Mouse (Mus musculus) CH12.LX (cell line): ENCODE data around the gene Kif19a. TPM values are rescaled to one million over a fixed set of nuclear protein-coding genes. Genes with fewer than 3 reads are reported as not detected.

Experiments used
- DNase-seq: peaks from one replicate; pipeline ENCODE4 v3.0.0-alpha.2; 2013; ENCODE audit errors: extremely low read depth
- H3K27ac ChIP-seq: 2 replicates; pipeline ENCODE4 v1.5.1; 2012; ENCODE audit warnings: low read depth, mild to moderate bottlenecking, control low read depth, moderate library complexity; ENCODE audit not compliant: insufficient read depth
- H3K27me3 ChIP-seq: replicated peaks from 2 replicates; pipeline ENCODE3; 2012; ENCODE audit warnings: inconsistent platforms
- H3K36me3 ChIP-seq, 2 experiments: replicated peaks in 1 of 2; 2 replicates each; pipeline versions ENCODE3 to v1.6.1; 2012; ENCODE audit warnings: inconsistent platforms in 1 of 2, low read length in 1 of 2, mild to moderate bottlenecking in 1 of 2, mixed read lengths in 1 of 2, moderate library complexity in 1 of 2; ENCODE audit not compliant: control insufficient read depth in 1 of 2, insufficient read depth in 1 of 2
- H3K4me1 ChIP-seq, 2 experiments: 2 replicates each; pipeline ENCODE4 v1.6.1; 2012; ENCODE audit warnings: inconsistent platforms in 1 of 2, moderate library complexity in 1 of 2; ENCODE audit not compliant: insufficient read depth in 2 of 2, control insufficient read depth in 1 of 2
- H3K4me2 ChIP-seq: 2 replicates; pipeline ENCODE4 v1.6.1; 2012; ENCODE audit warnings: low read depth, mild to moderate bottlenecking, control low read depth; ENCODE audit not compliant: poor library complexity, insufficient read depth, severe bottlenecking
- H3K4me3 ChIP-seq, 3 experiments: fragments of 150-350 bp in 1 of 3; sonication (generic) in 1 of 3; replicated peaks in 1 of 3; 2 replicates each; pipeline versions ENCODE3 to v1.5.1; 2011 to 2012; ENCODE audit warnings: low read depth in 2 of 3, low read length in 2 of 3, mild to moderate bottlenecking in 2 of 3, moderate library complexity in 2 of 3, control low read depth in 1 of 3, improper control_type of control experiment in 1 of 3, inconsistent platforms in 1 of 3, mixed read lengths in 1 of 3; ENCODE audit not compliant: poor library complexity in 1 of 3
- H3K79me2 ChIP-seq: replicated peaks from 2 replicates; pipeline ENCODE4 v1.6.1; 2012; ENCODE audit warnings: mild to moderate bottlenecking, moderate library complexity; ENCODE audit not compliant: control insufficient read depth, poor library complexity, insufficient read depth, severe bottlenecking; ENCODE audit errors: extremely low read depth
- H3K9ac ChIP-seq: 2 replicates; pipeline ENCODE4 v1.6.1; 2012; ENCODE audit warnings: low read depth, mild to moderate bottlenecking, control low read depth, moderate library complexity; ENCODE audit not compliant: insufficient read depth
- H3K9me3 ChIP-seq: replicated peaks from 2 replicates; pipeline ENCODE3; 2012; ENCODE audit warnings: low read length, inconsistent platforms, mixed read lengths
- BHLHE40 ChIP-seq: IDR thresholded peaks from 2 replicates; pipeline ENCODE4 v1.6.1; 2011; ENCODE audit warnings: mild to moderate bottlenecking, low read depth, low read length, improper control_type of control experiment
- CHD1 ChIP-seq: IDR thresholded peaks from 2 replicates; pipeline ENCODE4 v1.6.1; 2012; ENCODE audit warnings: low read depth, low read length, improper control_type of control experiment, inconsistent platforms
- CTCF ChIP-seq, 2 experiments: IDR thresholded peaks in 1 of 2; conservative IDR thresholded peaks in 1 of 2; 2 replicates each; pipeline ENCODE4 v1.5.1; 2011 to 2012; ENCODE audit warnings: low read depth in 2 of 2, low read length in 2 of 2, improper control_type of control experiment in 1 of 2, inconsistent platforms in 1 of 2, mild to moderate bottlenecking in 1 of 2, moderate library complexity in 1 of 2
- E2F4 ChIP-seq: IDR thresholded peaks from 2 replicates; pipeline ENCODE4 v1.6.1; 2011; ENCODE audit warnings: low read depth, low read length, improper control_type of control experiment; ENCODE audit not compliant: insufficient replicate concordance
- GABPA ChIP-seq: IDR thresholded peaks from 2 replicates; pipeline ENCODE4 v1.6.1; 2012; ENCODE audit warnings: low read depth, low read length, improper control_type of control experiment, inconsistent platforms; ENCODE audit not compliant: insufficient replicate concordance
- IRF4 ChIP-seq: IDR thresholded peaks from 2 replicates; pipeline ENCODE4 v1.6.1; 2014; ENCODE audit warnings: low read depth, mild to moderate bottlenecking, inconsistent platforms, low read length, improper control_type of control experiment
- JUND ChIP-seq: conservative IDR thresholded peaks from 2 replicates; pipeline ENCODE4 v1.6.1; 2011; ENCODE audit warnings: low read depth, low read length, improper control_type of control experiment
- KAT2A ChIP-seq: IDR thresholded peaks from 2 replicates; pipeline ENCODE4 v1.6.1; 2012; ENCODE audit warnings: low read length, improper control_type of control experiment, inconsistent platforms; ENCODE audit not compliant: insufficient replicate concordance
- MAX ChIP-seq: IDR thresholded peaks from 2 replicates; pipeline ENCODE4 v1.6.1; 2011; ENCODE audit warnings: low read length, improper control_type of control experiment
- MAZ ChIP-seq: IDR thresholded peaks from 2 replicates; pipeline ENCODE4 v1.6.1; 2012; ENCODE audit warnings: low read depth, mild to moderate bottlenecking, inconsistent platforms, low read length, improper control_type of control experiment, moderate library complexity
- MEF2A ChIP-seq: IDR thresholded peaks from 2 replicates; pipeline ENCODE4 v1.6.1; 2014; ENCODE audit warnings: low read depth, mild to moderate bottlenecking, inconsistent platforms, low read length, improper control_type of control experiment, borderline replicate concordance
- MXI1 ChIP-seq: IDR thresholded peaks from 2 replicates; pipeline ENCODE4 v1.6.1; 2011; ENCODE audit warnings: mild to moderate bottlenecking, low read depth, low read length, improper control_type of control experiment
- MYC ChIP-seq: IDR thresholded peaks from 2 replicates; pipeline ENCODE4 v1.6.1; 2011; ENCODE audit warnings: low read depth, mild to moderate bottlenecking, improper control_type of control experiment, low read length
- NELFE ChIP-seq: IDR thresholded peaks from 2 replicates; pipeline ENCODE4 v1.6.1; 2011; ENCODE audit warnings: low read depth, low read length, improper control_type of control experiment
- NRF1 ChIP-seq: IDR thresholded peaks from 2 replicates; pipeline ENCODE4 v1.6.1; 2014; ENCODE audit warnings: low read depth, mild to moderate bottlenecking, inconsistent platforms, low read length, improper control_type of control experiment, moderate library complexity
- PAX5 ChIP-seq: IDR thresholded peaks from 2 replicates; pipeline ENCODE4 v1.6.1; 2012; ENCODE audit warnings: low read length, inconsistent platforms, mixed read lengths
- POLR2A ChIP-seq: IDR thresholded peaks from 2 replicates; pipeline ENCODE4 v1.6.1; 2011; ENCODE audit warnings: low read depth, mild to moderate bottlenecking, improper control_type of control experiment, low read length
- POLR2AphosphoS2 ChIP-seq: IDR thresholded peaks from 2 replicates; pipeline ENCODE4 v1.6.1; 2011; ENCODE audit warnings: low read depth, low read length, improper control_type of control experiment
- RAD21 ChIP-seq: IDR thresholded peaks from 2 replicates; pipeline ENCODE4 v1.6.1; 2011; ENCODE audit warnings: low read depth, mild to moderate bottlenecking, low read length, improper control_type of control experiment, moderate library complexity
- RCOR1 ChIP-seq: conservative IDR thresholded peaks from 2 replicates; pipeline ENCODE4 v1.6.1; 2012; ENCODE audit warnings: low read depth, mild to moderate bottlenecking, inconsistent platforms, low read length, improper control_type of control experiment
- SIN3A ChIP-seq: IDR thresholded peaks from 2 replicates; pipeline ENCODE4 v1.6.1; 2012; ENCODE audit warnings: low read length, improper control_type of control experiment, inconsistent platforms
- SMC3 ChIP-seq: IDR thresholded peaks from 2 replicates; pipeline ENCODE4 v1.6.1; 2011; ENCODE audit warnings: low read depth, low read length, improper control_type of control experiment
- TBP ChIP-seq: conservative IDR thresholded peaks from 2 replicates; pipeline ENCODE4 v1.6.1; 2011; ENCODE audit warnings: low read depth, low read length, improper control_type of control experiment
- UBTF ChIP-seq: IDR thresholded peaks from 2 replicates; pipeline ENCODE4 v1.6.1; 2012; ENCODE audit warnings: low read depth, mild to moderate bottlenecking, inconsistent platforms, low read length, improper control_type of control experiment, moderate library complexity
- ZC3H11A ChIP-seq: IDR thresholded peaks from 2 replicates; pipeline ENCODE4 v1.6.1; 2012; ENCODE audit warnings: low read depth, mild to moderate bottlenecking, inconsistent platforms, low read length, improper control_type of control experiment
- ZKSCAN1 ChIP-seq: IDR thresholded peaks from 2 replicates; pipeline ENCODE4 v1.6.1; 2012; ENCODE audit warnings: low read depth, inconsistent platforms, low read length, improper control_type of control experiment, borderline replicate concordance
- ZMIZ1 ChIP-seq: IDR thresholded peaks from 2 replicates; pipeline ENCODE4 v1.6.1; 2012; ENCODE audit warnings: low read depth, mild to moderate bottlenecking, inconsistent platforms, low read length, improper control_type of control experiment
- ZNF384 ChIP-seq: IDR thresholded peaks from 2 replicates; pipeline ENCODE4 v1.6.1; 2012; ENCODE audit warnings: low read depth, low read length, improper control_type of control experiment, inconsistent platforms
- dilution Hi-C: fragments of 300-500 bp; cut with MboI; formaldehyde crosslinking; loops from 2 replicates; pipeline ENCODE4 v1.14.3; 2020; ENCODE audit warnings: low sequenced_read_pairs; ENCODE audit not compliant: extremely low pct_unique_long_range_greater_than_20kb, extremely low pct_ligation_motif_present
- in situ Hi-C: fragments of 300-500 bp; cut with MboI; formaldehyde crosslinking; loops from 3 replicates; pipeline ENCODE4 v1.14.3; 2019; ENCODE audit warnings: low sequenced_read_pairs, low pct_ligation_motif_present, low pct_unique_long_range_greater_than_20kb, mixed read lengths
- polyA plus RNA-seq: library from polyadenylated mRNA; unstranded; fragments of >175 nt; gene quantifications from 2 replicates; pipeline ENCODE4 v1.2.1, GENCODE M21; 2012; ENCODE audit warnings: low read depth; ENCODE audit not compliant: insufficient read length
- total RNA-seq, 2 experiments: library from RNA; depleted of rRNA; stranded (reverse); fragments of 300-350 nt in 1 of 2; fragments of >200 nt in 1 of 2; gene quantifications; 2 replicates each; pipeline ENCODE4 v1.2.3; 2012 to 2014

Kif19a gene
- total and polyA plus RNA-seq, 3 experiments = 1.4 to 8.2 (median 1.9) TPM

GRCm38 (mm10) chr11:114786326-114786725, 21.1 kb downstream of the Kif19a start:
- no peak for TF ChIP-seq ZNF384
- no peak for TF ChIP-seq PAX5
- no peak for TF ChIP-seq POLR2A
- TF ChIP-seq E2F4 = no peak
- no peak for TF ChIP-seq UBTF
- TF ChIP-seq CHD1 = no peak
- TF ChIP-seq ZMIZ1 = no peak
- no peak for TF ChIP-seq KAT2A
- no peak for TF ChIP-seq MXI1
- TF ChIP-seq SMC3 = no peak
- TF ChIP-seq IRF4 = no peak
- TF ChIP-seq NRF1 = no peak
- TF ChIP-seq RCOR1 = no peak
- no peak for TF ChIP-seq ZKSCAN1
- TF ChIP-seq POLR2AphosphoS2 = no peak
- TF ChIP-seq BHLHE40 = no peak
- TF ChIP-seq TBP = no peak
- H3K27ac ChIP-seq = no peak overlapping the region
- no peak overlapping the region for H3K9ac ChIP-seq
- peaks cover 5% of the 10 kb centered on the region for H3K9me3 ChIP-seq
- no peak overlapping the region for H3K4me3 ChIP-seq
- no peak overlapping the region for H3K4me2 ChIP-seq
- dilution Hi-C loops = no loop called here
- no peak for DNase-seq
- no peaks in the 10 kb centered on the region for H3K36me3 ChIP-seq
- H3K4me1 ChIP-seq = peaks cover 4 to 14% of the 10 kb centered on the region in 2 experiments; a peak in 3 of 4 replicates
- peaks cover 29% of the 10 kb centered on the region for H3K27me3 ChIP-seq
- in situ Hi-C loops = no loop called here
- H3K79me2 ChIP-seq = no peaks in the 10 kb centered on the region

DNA sequence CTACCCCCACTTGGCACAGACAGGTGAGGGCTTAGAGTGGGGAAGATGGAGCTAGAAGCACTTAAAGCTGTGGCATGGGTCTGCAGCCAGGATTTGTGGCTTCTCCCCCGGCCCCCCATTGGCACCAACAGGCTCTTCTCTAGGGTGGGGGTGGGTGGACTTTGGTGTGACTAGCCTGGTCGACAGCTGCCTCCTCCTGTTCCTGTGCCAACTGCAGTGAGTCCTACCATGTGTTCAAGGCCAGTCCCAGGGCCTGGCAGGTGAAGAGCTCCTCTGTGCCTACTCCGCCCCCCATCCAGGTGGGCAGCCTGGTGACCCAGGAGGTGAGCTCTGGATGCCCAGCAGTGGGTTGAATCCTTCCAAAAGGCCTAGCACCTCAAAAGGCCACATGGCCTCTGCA, 22.4 kb downstream of the Kif19a start:
- Histone ChIP-seq H3K9ac (no peak overlapping the region), H3K4me3 (no peak overlapping the region), H3K27ac (no peak overlapping the region), H3K9me3 (peaks cover 15% of the 10 kb centered on the region), H3K36me3 (peaks cover 0 to 4% of the 10 kb centered on the region in 2 experiments), H3K4me2 (no peak overlapping the region), H3K4me1 (peaks cover 4 to 14% of the 10 kb centered on the region in 2 experiments; a peak in 3 of 4 replicates), H3K27me3 (peaks cover 16% of the 10 kb centered on the region), H3K79me2 (no peaks in the 10 kb centered on the region)
- DNase-seq = no peak
- TF ChIP-seq SIN3A (no peak), JUND (no peak), GABPA (no peak), E2F4 (no peak), ZNF384 (no peak), MEF2A (no peak), MYC (no peak), NELFE (no peak), RAD21 (no peak), ZKSCAN1 (no peak), IRF4 (no peak), MAZ (no peak), ZC3H11A (no peak), BHLHE40 (no peak), CTCF (conservative IDR thresholded peaks at IDR 0.05 in 1 of 2, IDR thresholded peaks at IDR 0.05 in 1 of 2; ENCODE audit: low read depth in 2 of 2, low read length in 2 of 2) (no peak), ZMIZ1 (no peak), KAT2A (no peak), MAX (no peak), CHD1 (no peak), POLR2A (no peak)
- in situ Hi-C loops (no loop called here), dilution Hi-C loops (no loop called here)
